Mouse (Mus musculus) retina, embryonic 14.5 days (tissue): ENCODE measurements around the gene Lrrc51.
"Not testable (repeated sequence)": the region's sequence is repeated elsewhere in the genome, so short reads cannot be mapped to it uniquely, and the experiment has no call there.

Experiments
- DNase-seq: peaks from one replicate; pipeline ENCODE4 v3.0.0-alpha.2; 2015; ENCODE audit warnings: low spot score

Lrrc51 gene

DNA sequence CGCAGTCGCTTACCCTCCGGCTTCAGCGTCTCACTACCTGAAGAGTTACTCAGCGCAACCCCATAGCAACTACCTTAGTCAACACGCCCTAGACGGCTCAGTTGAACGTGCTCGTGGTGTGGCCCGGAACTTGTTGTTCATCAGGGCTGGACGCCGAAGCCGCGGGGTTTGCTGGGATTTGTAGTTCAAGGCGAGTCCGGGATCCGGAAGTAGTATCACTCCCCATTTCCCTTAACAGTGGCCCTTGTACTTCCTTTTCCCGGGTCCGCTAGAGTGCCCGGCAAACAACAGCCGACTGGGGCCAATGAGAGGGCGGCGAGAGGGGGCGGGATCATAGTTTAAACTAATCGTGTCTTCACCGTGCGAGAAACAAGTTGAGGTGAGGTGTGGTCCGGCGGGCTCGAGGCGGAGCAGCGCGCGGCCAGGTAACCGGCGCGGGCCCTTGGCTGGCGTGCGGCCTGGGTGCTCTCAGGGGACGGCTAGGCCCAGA is at the start of gene Lrrc51, which contains the start of gene Numa1:
TSS of gene Lrrc51 (minus strand) at position 145 of the 490 bp plus-strand sequence.
TSS of gene Numa1 (plus strand) at position 361 of the 490 bp plus-strand sequence.
- DNase-seq: peak; percentile 95

DNA sequence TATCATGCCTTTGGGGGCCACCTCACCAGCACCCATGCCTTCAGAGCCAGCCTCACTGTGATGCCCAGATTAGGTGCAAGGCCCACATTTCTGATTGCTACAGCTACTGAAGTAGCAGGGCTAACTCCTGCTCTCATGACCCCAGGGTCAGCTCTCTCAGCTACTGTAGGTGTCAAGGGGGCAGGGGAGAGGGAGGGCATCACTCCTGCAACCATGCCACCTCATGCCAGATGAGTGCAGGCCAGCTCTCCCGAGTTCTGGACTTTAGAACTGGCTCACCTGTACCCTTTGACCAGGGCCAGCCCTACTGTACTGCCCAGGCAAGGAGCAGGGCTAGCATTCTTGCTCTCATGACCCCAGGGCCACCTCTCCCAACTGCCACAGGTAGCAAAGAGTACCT is 49.0 kb upstream of the Lrrc51 start:
- no peak for DNase-seq

DNA sequence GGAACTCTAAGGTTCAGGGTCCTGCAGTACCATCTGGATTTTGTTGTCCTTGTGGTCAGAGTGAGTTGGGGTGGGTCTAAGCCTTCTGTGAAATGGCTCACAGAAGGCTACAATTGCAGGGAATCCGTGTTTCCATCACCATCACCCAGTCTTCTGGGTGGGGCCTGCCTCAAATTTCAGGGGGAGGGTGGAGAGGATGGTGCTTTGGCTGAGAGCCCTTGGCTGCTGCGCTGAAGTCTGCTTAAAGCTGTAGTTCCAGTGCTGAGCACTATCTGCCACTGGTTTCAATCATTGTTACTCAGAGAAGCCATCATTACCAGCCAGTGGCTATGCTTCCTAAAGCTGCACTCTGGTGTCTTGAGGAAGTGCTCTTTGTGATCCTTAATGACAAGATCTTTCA is 40.8 kb upstream of the Lrrc51 start:
- no peak for DNase-seq

DNA sequence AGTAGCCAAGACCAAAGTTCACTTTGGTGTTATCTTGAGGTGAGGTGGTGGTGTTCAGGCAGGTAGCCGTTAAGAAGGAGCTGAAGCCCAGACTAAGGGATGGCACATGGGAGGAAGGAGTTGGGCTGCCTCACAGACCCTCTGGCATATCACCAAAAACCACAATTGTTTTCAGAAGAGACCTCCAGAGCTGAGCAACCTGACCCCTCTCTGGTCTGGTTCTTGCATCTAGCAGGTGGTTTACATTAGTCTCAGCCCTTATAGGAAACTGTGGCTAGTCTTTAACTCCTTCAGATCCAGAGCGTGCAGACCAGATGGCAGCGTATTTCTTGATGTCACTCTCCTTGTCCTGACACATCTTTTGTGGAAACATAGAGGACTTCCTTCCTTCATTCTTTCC is 40.0 kb upstream of the Lrrc51 start:
- no peak for DNase-seq

DNA sequence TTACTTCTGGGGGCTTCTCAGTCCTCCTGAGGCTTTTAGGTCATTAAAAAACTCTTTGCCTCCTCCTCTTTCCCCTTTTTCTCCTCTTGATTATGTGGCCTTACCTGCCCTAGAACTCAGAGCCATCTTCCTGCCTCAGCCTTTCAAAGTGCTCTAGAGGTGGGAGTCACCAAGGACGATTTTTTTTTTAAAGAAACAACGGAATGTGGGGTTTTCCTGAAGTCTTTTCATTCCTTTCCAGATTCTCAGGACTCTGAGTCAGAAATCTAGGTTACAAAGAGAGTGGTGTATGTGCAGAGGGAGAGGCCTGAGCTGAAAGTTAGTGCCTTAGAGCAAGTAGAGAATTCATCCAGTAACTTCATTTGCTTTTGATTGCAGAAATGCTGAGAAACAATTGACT is 38.0 kb upstream of the Lrrc51 start:
- no peak for DNase-seq

DNA sequence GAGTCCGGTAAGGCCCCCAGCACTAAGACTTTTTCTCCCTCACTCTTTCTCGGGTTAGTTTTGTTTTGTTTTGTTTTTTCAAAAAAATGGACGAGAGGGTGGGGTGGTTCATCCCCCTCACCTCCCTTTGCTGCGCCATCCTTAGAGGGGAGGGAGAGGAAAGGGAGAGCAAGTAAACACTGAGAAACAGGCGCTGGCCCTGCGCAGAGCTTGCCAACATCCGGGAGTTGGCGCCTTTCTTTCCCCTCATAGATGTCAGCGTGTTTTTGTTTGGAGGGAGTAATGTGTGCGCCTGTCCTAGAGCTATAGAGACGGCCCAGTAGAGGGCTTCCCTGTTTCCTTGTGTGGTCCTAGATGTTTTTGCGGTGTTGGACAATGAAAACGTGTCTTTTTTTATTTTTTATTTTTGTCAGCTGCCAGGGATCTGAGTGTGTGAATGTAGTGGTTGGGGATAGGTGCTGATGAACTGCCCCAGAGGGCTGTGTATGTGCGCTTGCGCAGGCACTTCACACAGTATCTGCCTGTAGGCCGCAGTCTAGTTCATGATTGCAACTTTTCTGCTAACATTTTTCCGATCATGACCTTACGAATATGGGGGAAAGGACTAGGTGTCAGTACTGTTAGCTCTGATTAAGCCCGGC is 37.2 kb upstream of the Lrrc51 start:
- DNase-seq: peak; percentile 73

DNA sequence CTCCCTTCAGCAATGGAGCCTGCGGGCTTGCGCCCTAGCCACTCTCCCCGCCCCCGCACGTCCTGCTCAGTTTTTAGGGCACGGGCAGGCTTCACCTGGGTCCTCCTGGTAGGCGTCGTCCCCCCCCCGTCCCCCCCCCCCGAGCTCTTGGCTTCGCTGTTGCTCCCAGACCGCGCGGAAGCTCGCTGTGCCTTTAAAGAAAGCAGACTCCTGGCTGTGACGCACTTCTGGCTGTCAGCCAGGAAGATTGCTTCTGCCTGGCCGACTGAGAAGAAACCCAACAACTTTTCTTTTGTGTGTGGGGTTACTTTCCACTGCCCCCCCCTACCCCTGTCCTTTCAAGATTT is 36.7 kb upstream of the Lrrc51 start:
- peak; percentile 89 for DNase-seq

DNA sequence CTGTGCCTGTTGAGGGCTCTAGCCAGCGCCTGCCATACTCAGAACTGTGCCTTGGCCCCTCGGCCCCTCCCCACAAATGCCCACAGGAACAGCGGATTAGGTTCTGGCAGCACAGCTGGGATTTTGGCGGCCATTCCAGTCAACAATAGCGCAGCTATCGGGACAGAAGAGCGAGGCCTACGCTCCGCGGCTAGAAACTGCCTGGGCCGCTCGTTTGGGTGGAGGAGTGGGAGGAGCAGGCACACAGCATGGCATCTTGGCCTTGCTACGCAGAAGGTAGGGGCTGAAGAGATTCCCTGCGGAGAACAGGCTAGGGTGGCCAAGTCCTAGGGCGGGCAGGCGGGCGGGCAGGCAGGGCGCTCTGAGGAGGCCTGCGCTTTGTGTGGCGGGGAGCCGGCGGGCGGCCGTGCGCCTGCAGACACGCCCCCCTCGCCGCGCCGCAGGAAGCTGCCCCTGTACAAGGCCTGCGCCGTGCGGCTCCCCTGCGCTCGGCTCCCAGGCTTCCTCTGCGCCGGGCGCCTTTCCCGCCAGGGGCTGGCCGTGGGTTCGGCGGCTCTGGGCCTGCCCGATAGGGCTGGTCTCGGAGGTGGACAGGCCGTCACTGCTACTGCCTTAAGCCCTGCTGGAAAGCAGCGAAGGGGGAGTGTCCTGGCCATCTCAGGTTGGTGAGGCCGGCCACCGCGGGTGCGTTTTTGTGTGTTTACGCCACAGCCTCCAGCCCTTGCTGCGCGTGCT is 36.2 kb upstream of the Lrrc51 start:
- peak; percentile 82 for DNase-seq

DNA sequence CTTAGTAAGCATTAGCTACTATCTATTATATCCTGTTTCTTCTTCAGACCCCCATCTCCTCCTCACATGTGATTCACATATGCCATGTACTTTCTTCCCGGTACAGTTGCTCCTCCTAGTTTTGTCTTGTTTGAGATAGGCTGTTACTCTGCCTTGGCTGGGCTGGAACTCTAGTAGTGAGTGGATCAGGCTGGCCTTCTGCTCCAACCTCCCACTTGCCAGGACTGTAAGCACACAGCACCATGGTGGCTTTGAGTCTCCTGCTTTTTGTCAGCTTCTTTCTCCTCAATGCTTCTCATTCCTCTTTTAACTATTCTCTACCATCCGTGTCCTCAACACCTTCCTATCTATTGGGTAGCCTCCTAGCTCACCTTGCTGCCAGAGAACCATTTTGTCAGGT is 35.1 kb upstream of the Lrrc51 start:
- DNase-seq: no peak

DNA sequence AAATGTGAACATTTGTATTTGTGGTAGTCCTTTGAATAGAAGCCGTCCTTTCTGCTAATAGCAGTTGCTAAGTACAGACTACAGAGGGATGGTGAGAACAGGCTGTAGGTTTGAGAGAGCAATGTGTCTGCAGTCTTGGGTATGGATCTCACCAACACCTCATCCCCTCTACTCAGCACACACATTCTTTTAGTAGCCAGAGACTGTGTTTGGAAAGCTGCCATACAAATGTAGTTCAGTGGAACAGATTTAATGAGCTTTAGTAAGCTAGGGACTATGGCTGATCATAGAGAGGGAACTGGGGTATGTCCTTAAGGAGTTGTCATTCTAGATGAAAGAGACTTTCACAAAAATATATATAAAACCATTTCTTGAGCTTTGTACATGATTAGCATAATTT is 33.6 kb upstream of the Lrrc51 start:
- DNase-seq: no peak

DNA sequence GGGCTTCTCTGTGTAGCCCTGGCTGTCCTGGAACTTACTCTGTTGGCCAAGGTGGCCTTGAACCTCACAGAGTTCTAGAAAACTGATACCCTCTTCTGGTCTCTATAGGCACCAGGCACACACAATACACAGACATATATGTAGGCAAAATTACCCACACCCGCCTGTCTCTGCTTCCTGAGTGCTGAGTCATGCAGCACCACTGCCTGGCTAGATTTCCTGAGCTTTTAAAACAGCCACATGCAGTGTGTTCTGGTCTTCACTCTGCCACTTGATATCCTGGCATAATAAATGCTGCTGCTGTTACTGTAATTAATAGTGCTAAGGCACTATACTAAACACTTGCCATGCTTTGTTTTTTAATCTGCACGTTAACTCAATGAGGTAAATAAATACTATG is 31.9 kb upstream of the Lrrc51 start:
- DNase-seq: no peak

DNA sequence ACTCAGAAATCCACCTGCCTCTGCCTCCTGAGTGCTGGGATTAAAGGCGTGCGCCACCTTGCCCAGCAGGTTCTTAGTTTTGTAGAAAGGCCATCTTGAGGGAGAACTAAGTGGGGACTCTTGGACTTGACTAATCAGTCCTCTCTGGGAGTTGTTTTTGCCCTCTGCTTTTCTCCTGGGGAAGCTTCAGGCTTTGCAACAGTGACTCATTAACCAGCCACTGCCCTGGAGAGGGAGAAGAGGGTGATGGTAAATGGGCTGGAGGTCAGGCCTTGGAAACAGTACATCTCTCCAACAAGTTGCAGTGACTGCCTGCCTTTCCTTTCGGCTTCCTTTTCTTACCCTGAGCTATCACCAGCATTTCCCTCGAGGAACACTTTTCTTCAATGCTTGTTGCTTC is 30.9 kb upstream of the Lrrc51 start:
- DNase-seq: no peak

DNA sequence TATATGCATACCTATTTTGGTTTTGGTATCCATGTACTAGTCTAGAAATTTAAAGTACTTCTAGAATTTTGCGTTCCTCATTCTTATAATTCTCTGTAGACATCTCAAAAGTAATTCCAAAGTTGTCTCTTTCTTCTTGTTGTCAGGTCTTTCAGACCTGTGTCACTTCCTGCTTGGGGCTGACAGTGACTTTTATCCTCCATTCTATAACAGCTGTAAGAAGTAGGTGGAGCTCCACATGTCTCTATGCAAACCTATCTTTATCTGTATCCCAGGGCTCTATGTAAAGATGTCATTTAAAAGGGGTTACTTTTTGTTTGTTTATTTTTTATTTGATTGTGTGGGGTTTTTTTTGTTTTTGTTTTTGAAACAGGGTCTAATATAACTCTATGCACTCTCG is 29.9 kb upstream of the Lrrc51 start:
- DNase-seq: no peak

DNA sequence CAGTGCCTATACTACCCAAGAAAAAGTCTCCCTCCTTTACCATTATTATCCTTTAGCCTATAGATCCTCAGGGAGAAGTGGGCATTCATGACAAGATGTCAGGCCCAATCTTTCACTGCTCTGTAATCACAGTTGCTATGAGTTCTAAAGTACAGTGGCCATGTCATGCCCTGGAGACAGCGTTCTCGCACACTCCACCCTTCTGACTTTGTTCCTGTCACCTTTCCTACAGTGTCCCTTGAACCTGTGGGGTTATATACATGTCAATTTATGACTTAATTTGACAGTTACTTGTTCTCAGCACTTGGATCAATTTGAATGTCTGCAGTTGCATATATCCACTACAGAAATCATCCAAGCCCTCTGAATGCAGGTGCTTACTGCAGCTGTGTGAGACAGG is 29.1 kb upstream of the Lrrc51 start:
- no peak for DNase-seq

DNA sequence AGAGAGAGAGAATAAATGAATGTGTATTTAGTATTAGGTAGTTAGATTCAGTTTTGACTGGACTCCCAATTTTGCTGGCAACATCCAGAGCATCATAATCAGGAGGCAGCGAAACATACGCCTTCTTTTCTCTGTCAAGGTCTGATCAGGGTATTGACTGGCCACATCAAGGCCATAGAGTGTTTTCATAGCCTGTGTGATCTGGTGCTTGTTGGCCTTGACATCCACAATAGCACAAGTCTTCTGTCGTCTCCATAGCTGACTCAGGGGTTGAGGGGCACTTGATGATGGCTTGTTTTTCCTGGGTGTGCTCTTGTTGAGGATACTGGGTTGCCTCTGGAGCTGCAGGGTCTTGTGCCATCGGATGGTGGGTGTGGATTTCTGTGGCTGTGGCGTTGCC is 23.2 kb upstream of the Lrrc51 start:
- no peak for DNase-seq

DNA sequence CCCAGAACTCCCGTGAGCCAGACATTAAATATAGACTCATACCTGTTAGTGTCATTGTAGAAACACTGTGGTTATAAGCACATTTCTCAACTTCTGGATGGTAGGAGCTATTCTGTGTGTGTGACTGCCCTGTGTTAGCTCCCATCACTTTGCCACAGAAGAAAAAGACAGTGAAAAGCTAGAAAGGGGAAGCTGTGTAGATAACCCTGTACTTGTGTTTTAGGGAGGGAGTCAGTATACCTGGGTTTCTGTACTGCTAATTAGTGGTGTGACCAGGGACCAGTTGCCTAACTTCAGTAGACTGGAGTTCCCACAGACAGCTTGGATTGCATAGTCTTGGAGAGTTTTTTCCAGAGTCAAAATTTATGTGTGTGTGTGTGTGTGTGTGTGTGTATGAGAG is 22.8 kb upstream of the Lrrc51 start:
- no peak for DNase-seq

DNA sequence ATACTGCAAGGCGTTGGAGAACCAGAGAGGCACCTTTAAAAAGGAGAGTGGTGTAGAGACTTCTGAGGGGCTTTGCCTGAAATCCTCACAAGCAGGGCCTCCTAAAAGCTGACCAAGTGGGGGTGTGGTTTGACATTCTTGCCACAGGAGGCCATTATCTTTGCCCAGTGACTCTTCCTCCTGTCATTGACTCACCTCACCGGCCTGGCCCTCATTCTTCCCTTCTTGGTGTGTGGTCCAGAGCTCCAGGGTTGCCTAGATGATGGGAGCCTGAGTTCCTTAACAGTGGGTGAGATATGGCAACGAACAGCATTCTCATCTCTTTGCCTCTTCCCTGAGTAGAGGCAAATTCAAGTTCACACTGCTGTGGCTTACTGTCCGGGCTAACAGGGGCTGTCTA is 22.2 kb upstream of the Lrrc51 start:
- no peak for DNase-seq

DNA sequence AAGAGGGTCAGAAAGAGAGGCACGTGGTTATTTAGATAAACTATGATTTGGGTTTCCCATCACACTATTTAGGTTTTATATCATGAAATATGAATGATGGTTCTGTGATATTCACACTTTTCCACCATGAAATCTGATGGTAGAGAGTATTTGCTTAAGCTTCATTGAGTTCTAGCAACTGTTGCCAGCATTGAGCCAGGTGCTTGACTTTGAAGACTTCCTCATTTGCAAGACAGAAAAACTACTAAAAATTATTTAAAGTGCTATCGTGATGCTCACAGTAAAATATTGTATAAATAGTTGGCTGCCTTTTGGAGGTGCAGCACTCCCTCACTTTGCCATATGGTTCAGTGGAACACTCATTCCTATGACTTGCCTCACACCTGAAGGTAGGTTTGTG is 21.6 kb upstream of the Lrrc51 start:
- DNase-seq: no peak

DNA sequence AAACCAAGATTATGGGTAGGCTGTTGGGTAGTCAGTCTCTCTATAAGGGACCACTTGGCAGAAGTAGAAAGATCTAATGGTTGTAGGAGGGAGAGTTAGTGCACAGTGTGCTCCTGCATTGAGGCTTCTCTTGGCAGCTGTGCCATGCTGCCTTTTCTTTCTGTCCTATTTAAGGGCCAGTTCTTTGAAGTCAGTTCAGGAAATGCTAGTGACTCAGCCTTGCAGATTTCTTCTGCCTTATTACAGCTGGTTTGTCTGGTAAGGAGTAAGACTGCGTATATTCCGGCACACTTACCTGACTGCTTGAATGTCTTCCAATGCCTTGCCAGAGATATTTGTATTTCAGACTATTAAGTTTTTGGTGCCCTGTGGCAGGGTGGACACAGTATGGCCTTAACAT is 20.5 kb upstream of the Lrrc51 start:
- DNase-seq: no peak

DNA sequence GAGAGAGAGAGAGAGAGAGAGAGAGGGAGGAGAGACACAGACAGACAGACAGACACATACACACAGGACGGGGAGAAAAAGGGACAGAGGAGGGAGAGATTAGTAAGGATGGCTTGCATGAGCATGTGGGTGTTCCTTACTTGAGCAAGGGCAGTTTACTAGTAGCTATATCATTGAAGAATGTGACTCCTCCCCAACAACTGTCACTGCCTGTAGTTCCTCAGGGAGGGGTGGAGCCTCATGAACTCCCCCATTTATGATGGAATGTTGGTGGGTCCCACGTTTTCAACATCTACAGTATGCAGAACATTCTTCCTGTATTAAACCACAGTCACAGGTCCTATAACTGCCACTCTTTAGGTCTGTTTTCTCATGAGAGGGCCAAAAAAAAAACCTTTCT is 18.4 kb upstream of the Lrrc51 start:
- DNase-seq: no peak

DNA sequence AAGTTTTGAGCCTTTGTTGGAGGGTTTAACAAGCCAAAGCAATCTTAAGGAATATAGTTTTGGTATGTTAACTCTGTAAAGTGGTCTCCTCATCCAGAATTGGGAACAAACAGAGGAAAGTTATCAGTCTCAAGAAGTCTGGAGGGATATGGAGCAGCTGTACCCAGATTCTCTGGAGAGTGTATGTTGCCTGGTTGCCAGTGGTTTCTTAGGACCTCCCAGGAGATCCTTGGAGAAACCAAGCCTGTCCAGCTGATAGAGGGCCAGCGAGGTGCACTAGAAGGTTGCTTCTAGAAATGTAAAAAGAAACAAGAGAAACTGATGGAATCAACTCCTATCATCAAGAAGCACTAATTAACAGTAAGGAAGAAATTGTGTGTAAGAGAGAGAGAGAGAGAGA is 18.0 kb upstream of the Lrrc51 start:
- no peak for DNase-seq

DNA sequence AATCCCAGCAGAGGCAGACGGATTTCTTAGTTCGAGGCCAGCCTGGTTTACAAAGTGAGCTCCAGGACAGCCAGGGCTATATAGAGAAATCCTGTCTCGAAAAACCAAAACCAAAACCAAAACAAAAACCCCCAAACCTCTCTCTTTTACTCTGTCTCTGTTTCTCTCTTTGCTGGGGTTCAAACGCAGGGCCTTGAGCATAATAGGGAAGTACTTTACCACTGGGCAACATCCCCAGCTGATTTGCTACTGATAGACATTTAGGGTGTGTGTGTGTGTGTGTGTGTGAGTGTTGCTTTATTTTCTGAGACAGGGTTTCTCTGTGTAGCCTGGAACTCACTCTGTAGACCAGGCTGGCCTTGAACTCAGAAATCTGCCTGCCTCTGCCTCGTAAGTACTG is 15.3 kb upstream of the Lrrc51 start:
- not testable (repeated sequence) for DNase-seq

DNA sequence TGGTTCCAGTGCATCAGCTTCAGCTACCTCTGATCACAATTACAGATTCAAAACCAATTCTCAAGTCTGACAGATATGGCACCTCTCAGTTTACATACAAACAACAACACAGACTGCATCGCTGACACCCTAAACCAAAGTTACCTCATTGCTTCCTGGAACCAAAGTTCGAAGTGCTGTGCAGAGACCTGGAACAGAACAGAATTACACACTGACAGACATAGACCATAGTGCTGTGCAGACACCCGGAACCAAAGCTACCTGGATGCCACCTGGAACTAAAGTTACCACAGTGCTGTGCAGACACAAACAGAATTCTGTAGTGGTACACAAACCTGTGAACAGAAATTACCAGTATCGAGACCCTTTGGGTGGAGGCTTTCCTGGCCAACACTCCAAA is 6.1 kb upstream of the Lrrc51 start:
- DNase-seq: no peak

DNA sequence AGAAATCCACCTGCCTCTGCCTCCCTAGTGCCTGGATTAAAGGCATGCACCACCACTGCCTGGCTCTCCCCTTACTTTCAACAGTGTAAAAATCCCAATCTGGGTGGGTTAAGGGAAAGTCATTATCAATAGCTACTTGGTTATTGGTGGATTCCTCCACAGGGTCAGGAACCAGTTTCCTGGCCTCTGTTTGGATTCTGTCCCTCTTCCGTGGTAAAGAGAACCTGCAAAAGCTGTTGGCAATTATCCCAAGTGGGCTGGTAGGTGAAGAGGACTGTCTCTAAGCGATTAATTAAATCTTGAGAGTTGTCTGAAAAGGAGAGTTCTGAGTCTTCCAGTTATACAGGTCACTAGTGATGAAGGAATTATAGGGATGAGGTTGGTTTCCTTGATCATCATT is 4.7 kb upstream of the Lrrc51 start:
- no peak for DNase-seq
